Mouse (Mus musculus) thymus, adult 2 months (tissue): ENCODE data around the gene Tmem248. TPM values are rescaled to one million over a fixed set of nuclear protein-coding genes. Genes with fewer than 3 reads are reported as not detected.
"Not testable (repeated sequence)": the region's sequence is repeated elsewhere in the genome, so short reads cannot be mapped to it uniquely, and the experiment has no call there.

Source experiments
- DNase-seq: peaks from one replicate; pipeline ENCODE4 v3.0.0; 2021
- H3K27ac ChIP-seq: fragments of 200-500 bp; 2 replicates; pipeline ENCODE4 v1.5.1; 2012; ENCODE audit warnings: low read length, control low read depth; ENCODE audit not compliant: control insufficient read depth, insufficient read depth
- H3K27me3 ChIP-seq: fragments of 200-500 bp; 2 replicates; pipeline ENCODE4 v1.6.1; 2012; ENCODE audit warnings: mild to moderate bottlenecking, low read length, moderate library complexity, mixed read lengths; ENCODE audit not compliant: control insufficient read depth, insufficient read depth
- H3K36me3 ChIP-seq: fragments of 200-500 bp; 2 replicates; pipeline ENCODE4 v1.6.1; 2012; ENCODE audit warnings: mild to moderate bottlenecking, low read length, moderate library complexity; ENCODE audit not compliant: control insufficient read depth, insufficient read depth
- H3K4me1 ChIP-seq: fragments of 200-500 bp; replicated peaks from 2 replicates; pipeline ENCODE4 v1.6.1; 2012; ENCODE audit warnings: low read length; ENCODE audit not compliant: control insufficient read depth, insufficient read depth
- H3K4me3 ChIP-seq: fragments of 200-500 bp; 2 replicates; pipeline ENCODE4 v1.5.1; 2012; ENCODE audit warnings: mild to moderate bottlenecking, low read length, control low read depth, moderate library complexity; ENCODE audit not compliant: control insufficient read depth, insufficient read depth
- CTCF ChIP-seq: fragments of 200-500 bp; IDR thresholded peaks from 2 replicates; pipeline ENCODE4 v1.5.1; 2012; ENCODE audit warnings: mild to moderate bottlenecking, control low read depth, low read length, moderate library complexity, borderline replicate concordance; ENCODE audit not compliant: control insufficient read depth, poor library complexity, insufficient read depth; ENCODE audit errors: extremely low read depth
- POLR2A ChIP-seq: fragments of 200-500 bp; IDR thresholded peaks from 2 replicates; pipeline ENCODE4 v1.6.1; 2012; ENCODE audit warnings: mild to moderate bottlenecking, low read length, control low read depth, moderate library complexity; ENCODE audit not compliant: control insufficient read depth, poor library complexity, insufficient read depth; ENCODE audit errors: extremely low read depth
- WGBS: fragments of 180-500 bp; shearing (Covaris S2); methylation state at CpG from one replicate; pipeline ENCODE4 v1.1.7; 2018; 5-methylcytosine and 5-hydroxymethylcytosine counted together
- polyA plus RNA-seq: library from polyadenylated mRNA; depleted of rRNA; stranded (reverse); fragments of >200 nt; gene quantifications from 2 replicates; pipeline ENCODE4 v1.2.3, GENCODE M21; 2012

The Tmem248 gene
- polyA plus RNA-seq, 1 experiment, result 31.8 TPM

DNA sequence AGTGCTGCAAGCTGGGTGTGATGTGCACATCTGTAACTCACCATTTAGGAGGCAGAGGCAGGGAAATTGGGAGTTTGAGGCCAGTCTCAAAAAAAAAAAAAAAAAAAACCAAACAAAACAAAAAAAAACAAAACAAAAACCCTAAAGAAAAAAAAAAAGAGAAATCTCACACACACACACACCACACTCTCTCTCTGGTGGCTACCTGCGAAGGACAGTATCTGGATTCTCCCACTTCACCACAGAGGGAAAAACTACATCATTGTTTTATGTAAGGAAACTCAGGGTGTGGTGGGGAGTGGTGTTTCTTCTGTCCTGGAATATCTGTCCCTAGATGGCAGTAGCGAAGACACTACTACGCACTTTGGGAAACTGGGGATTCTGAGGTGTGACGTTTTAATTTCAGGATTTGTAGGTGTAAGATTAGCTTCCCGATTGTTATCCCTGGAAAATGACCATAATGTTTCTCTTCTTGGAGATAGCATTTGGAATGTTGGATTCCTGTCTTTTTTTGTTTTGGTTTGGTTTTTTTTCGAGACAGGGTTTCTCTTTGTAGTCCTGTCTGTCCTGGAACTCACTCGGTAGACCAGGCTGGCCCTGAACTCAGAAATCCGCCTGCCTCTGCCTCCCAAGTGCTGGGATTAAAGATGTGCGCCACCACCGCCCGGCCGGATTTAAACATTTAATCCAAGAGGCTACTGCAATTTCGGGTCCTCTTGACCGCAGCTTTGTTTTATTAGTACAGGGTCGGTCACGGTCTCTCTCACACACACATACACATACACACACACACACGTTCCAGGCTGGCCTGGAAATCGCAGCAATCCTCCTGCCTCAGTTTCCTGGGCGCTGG is 37.5 kb downstream of the Tmem248 start:
- Histone ChIP-seq H3K4me1 (peaks cover 11% of the 10 kb centered on the region), H3K4me3 (peak overlapping the region; percentile 99), H3K36me3 (peaks cover 34% of the 10 kb centered on the region), H3K27me3 (no peaks in the 10 kb centered on the region), H3K27ac (peak overlapping the region; percentile 75)
- DNase-seq, result no peak
- 4% methylated on average over 19 of the region's 19 CpGs for WGBS
- no peak for TF ChIP-seq CTCF

DNA sequence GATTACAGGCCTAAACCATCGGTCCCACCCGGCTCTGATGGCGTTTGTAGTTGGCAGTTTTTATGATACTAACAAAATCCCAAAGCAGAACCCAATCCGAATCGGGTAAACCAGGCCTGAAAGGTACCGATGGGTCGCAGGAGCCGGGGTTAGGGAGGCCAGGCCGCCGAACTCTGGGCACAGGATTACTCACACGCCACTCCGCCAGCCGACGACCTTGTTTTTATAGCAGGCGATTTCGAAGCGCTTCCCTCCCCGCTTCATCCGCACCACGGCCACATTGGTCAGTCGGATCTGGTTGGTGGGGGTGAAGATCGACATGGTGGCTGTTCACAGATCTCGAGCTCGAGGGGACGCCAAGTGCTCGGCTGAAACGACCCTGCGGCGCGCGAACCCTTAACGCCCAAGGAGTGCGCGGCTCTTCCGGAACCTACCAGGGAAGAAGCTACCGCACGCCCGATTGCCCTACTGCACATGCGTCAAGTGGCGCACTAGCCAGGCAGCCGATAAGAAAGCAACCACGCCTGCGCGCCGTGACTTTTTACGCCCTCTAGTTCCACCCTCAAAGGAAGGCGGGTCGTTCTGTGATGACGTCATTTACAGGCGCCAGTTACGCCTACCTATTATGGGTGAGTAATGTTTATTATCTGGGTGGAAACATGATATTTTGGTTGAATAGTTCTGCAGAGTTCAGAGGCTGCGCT is 38.3 kb downstream of the Tmem248 start, which contains the start of the genes Sbds and Tyw1:
Gene Sbds (minus strand): TSS at position 514 of the 704 bp plus-strand sequence.
Gene Tyw1 (plus strand): TSS at position 603 of the 704 bp plus-strand sequence.
- peak within 1 kb of the TSS; percentile 99 for H3K4me3 ChIP-seq
- peaks cover 27% of the 10 kb centered on the region for H3K36me3 ChIP-seq
- H3K27me3 ChIP-seq, result no peaks in the 10 kb centered on the region
- H3K4me1 ChIP-seq, result peaks cover 11% of the 10 kb centered on the region
- under 1% methylated on average over 52 of the region's 52 CpGs for WGBS
- TF ChIP-seq POLR2A (peak; percentile 93), CTCF (no peak; the same call in 1 of the 2 replicates)
- DNase-seq, result peak; percentile 96
- H3K27ac ChIP-seq, result peak within 1 kb of the TSS; percentile 75

DNA sequence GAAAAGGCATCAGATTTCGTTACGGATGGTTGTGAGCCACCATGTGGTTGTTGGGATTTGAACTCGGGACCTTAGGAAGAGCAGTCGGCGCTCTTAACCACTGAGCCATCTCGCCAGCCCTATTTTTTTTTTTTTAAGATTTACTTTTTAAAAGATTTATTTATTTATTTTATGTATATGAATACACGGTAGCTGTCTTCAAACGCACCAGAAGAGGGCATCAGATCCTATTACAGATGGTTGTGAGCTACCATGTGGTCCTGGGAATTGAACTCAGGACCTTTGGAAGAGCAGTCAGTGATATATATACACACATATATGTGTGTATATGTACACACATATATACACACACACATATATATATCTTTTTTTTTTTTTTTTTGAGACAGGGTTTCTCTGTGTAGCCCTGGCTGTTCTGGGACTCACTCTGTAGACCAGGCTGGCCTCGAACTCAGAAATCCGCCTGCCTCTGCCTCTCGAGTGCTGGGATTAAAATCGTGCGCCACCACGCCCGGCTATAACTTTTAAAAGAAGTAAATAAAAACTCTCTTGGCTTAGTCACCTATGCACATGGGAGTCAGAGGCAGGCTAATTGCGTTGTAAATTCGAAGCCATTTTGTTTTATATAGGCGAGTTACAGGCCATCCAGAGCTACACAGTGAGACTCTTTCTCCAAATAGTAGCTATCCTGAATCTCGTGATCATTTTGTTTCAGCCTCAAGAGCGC is 39.1 kb downstream of the Tmem248 start:
- peak; percentile 11 for DNase-seq
- WGBS, result 27% methylated on average over 20 of the region's 20 CpGs
- H3K4me3 ChIP-seq, result not testable (repeated sequence)

DNA sequence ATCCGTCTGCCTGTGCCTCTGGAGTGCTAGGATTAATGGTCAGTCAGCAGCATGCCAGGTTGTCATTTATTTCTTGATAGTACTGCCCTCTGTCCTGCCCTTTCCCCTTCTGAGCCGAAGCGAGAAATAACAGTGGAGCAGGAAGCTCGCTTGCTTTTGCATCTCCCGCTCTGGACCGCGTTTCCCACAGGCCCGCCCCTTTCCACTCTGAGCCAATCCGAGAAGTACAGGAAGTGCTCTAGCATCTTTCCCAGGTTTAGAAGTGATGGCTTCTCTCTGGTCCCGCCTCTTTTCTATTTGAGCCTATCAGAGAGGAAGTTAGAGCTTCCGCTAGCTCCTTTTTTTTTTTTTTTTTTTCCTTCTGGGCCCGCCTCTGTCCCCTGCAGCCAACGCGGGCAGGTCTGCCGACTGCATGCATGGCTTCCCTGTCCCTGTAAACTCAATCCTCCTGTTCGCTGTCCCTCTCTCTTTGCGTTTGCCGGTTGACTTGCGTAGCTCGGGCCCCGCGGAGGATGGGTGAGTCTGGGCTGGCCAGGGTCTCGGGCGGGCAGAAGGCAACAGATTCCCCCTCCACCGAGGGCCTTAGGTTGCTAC is 39.9 kb downstream of the Tmem248 start:
- peak; percentile 93 for DNase-seq
- Histone ChIP-seq H3K36me3 (peaks cover 15% of the 10 kb centered on the region), H3K4me3 (peak overlapping the region; percentile 98), H3K4me1 (peaks cover 11% of the 10 kb centered on the region), H3K27me3 (no peaks in the 10 kb centered on the region), H3K27ac (peak overlapping the region; percentile 57; the same call in 1 of the 2 replicates)
- TF ChIP-seq POLR2A (peak; percentile 63), CTCF (no peak)
- under 1% methylated on average over 25 of the region's 25 CpGs for WGBS

More for the DNA sequence above, 39.1 kb downstream of the Tmem248 start:
- not testable (repeated sequence) for H3K27ac ChIP-seq, H3K27me3 ChIP-seq
- peaks cover 11% of the 10 kb centered on the region for H3K4me1 ChIP-seq
- peaks cover 19% of the 10 kb centered on the region for H3K36me3 ChIP-seq

DNA sequence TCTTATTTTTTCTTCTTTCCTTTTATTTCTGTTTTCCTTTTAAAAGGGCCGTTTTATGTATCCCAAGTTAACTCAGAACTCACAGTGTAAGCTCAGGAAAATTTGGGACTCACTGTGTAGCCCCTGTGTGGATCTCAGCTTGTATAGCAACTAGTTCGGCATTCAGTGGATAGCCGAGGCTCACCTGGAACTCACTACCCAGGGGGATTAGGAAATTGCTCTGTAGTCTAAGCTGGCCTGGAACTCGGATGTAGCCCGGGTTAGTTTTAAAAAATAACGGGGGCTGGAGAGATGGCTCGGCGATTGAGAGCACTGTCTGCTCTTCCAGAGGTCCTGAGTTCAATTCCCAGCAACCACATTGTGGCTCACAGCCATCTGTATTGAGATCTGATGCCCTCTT is 40.4 kb downstream of the Tmem248 start:
- H3K36me3 ChIP-seq, result peaks cover 10% of the 10 kb centered on the region
- DNase-seq, result peak; percentile 6
- WGBS, result 5% methylated on average over 8 of the region's 8 CpGs
- peak overlapping the region; percentile 57; the same call in 1 of the 2 replicates for H3K27ac ChIP-seq
- no peaks in the 10 kb centered on the region for H3K27me3 ChIP-seq
- TF ChIP-seq POLR2A (no peak), CTCF (no peak)
- peaks cover 11% of the 10 kb centered on the region for H3K4me1 ChIP-seq
- H3K4me3 ChIP-seq, result peak overlapping the region; percentile 98

DNA sequence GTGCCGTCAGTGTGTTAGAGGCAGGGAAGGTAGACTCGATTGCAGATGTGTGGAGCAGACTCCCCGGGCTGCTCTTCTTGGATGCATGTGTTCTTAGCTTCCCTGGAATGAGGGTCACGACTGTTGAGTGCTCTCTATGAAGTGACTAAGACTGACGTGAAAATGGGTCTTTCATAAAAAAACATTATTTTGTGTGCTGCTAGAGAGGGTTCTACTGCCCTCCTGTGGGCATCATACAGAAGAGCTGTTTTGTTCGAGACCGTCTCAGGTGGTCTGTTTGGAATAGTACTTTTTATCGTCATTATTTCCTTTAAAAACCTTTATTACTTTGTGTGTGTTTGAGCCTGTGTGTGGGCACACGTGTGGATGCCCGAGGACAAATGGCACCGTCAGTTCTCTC is 46.6 kb downstream of the Tmem248 start:
- Histone ChIP-seq H3K27ac (no peak overlapping the region), H3K4me1 (no peaks in the 10 kb centered on the region), H3K27me3 (no peaks in the 10 kb centered on the region), H3K4me3 (no peak overlapping the region), H3K36me3 (peaks cover 8% of the 10 kb centered on the region)
- TF ChIP-seq CTCF (no peak), POLR2A (no peak)
- no peak for DNase-seq
- 83% methylated on average over 11 of the region's 11 CpGs for WGBS
